Mouse (Mus musculus): ENCODE measurements around the gene Smg6.

DNA sequence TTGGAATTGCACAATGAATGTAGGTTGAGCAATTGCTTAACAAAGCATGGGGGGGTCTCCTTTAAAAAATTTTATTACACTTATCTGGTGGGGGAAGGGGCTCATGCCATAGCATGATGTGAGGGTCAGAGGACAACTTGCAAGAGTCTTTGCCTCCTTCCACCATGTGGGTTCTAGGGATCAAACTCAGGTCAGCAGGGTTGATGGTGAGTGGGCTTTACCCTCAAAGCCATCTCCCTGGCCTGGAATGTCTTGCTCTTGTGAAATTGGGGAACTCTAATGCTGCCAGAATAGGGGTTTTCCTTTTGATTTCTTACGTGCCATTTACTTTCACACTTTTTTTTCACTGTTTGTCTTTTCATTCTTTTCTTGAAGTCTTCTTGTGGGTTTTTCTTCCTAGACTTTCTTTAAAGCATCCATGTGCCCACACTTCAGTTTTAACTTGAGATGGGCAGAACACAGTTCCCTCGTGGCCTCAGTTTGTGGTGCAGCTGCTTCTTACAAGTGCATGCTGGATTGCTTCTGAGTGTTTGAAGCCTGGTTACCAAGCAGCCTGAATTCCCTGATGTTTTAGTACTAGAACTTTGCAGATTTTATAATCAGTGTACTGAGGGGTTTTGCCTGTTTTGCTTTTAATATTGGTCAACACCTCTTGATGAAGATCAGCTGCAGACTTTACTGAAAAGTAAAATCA is 147.5 kb downstream of the Smg6 start:
- TF ChIP-seq CTCF (IDR thresholded peaks at IDR 0.05; ENCODE audit: extremely low read depth, insufficient read length, insufficient replicate concordance, low read depth, low read length) (no peak), POLR2A (IDR thresholded peaks at IDR 0.05; ENCODE audit: low read depth, low read length) (no peak)
